Mouse (Mus musculus): ENCODE measurements at regions not wholly inside any gene's neighbourhood (a gene's known extent, or its start where the extent isn't known, plus 50 kb on each side); places are given as distances from the start of the nearest gene placed in this dataset.

GRCm38 (mm10) chr10:17518423-17519175 lies 204.4 kb upstream of the Cited2 start:
- DNase-seq (ENCODE audit: low spot score), result no peak

DNA sequence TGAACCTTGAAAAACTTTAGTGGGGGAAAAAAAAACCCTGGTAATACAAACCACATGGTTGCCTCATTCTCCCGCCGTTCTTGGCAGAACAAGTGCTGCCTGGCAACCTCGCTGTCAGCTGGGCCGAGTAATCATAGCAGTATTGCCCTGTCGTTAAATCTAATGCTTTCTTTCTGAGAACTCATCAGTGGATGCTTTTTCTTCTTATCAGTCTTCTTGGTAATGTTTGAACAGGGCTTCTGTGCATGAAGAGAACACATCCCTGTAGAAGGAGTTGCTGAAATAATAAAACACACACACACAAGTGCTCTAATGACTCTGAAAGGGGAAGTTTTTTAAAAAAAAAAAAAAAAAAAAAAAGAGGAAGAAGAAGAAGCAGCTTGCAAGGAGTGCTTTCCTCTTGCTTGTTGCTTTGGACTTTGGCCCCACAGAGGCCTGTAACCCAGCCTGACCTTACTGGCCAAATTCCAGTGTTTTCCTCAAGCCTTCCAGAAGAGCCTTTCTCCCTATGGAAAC lies 200.9 kb upstream of the Cited2 start:
- peak; percentile 5 for DNase-seq (ENCODE audit: low spot score)

DNA sequence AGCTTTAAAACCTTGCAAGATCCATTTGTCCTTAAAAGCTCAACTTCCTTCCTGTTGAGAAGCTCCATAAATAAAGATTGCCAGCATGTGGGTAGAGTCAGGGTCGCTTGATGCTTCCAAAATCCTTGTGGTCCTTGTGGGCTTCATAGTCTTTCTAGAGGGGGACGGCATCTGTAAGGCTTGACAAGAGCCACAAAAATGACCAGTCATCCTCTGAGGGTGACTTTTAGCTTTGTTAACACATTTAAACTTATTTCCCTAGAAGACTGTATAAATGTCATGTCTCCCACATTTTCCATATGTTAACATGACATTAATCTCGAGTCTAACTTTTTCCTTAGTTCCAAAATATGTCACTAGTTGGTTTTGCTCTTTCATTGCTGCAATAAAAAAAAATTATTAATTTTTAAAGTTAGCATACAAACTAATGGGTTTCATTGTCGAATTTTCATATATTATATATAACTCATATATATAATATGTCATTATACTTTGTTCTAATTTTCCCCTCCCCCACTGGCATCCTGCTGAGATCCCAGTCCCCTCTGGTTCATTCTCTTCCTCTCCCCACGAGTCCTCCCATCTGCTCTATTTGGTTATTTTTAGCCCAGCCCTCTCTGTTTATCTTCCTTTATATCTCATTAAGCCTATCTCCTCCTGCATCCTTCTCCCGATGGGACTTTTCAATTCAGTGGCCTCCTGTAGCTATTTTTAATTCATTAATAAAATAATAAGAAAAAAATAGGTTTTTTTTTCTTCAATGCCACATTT lies 199.3 kb upstream of the Cited2 start:
- no peak for DNase-seq (ENCODE audit: low spot score)

DNA sequence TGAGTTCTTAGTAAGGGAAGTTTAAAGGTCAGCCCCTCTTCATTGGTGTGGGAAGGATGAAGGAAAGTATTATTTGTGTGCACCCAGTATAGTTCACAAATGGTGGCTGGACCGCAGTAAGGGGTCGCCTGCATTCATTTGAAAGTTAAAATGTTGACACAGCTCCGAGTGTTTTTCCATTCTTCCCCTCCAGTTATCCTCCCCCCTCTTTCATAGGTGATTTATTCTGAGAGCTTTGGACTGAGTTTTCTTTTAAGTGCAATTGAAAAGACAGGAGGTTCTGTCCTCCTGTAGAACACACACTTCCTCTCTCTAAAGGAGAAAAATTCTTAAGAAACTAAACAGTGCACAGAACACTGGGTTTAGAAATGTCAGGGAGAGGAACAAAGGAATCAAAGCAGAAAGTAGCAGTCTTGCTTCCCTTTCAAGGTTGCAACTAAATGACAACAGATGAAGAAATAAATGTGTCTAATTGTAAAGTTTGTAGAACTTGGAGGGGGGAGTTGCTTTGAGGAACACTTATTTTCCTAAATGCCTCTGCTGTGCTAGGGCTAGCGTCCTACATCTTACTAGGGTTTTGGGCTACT lies 195.8 kb upstream of the Cited2 start:
- no peak for DNase-seq (ENCODE audit: low spot score)

GRCm38 (mm10) chr10:17528116-17528515 lies 194.9 kb upstream of the Cited2 start:
- DNase-seq (ENCODE audit: low spot score), result no peak

DNA sequence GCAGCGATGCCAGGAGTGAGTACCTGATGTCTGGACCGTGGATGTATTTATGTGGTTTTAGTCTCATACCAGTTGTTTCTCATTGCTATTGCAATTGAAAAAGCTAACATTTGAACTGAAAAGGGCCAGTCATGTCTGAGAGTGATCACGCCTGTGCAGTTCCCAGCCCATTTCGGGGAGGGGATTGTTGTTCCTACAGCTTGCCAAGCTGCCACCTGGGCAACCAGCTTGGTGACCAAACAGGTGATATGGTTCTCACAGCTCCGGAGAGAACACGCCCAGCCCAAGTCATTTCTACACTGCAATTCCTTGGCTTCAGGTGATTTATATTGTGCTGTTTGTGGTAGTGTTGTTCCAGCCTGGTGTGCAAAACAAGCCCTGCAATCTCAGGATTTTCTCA lies 194.2 kb upstream of the Cited2 start:
- DNase-seq (ENCODE audit: low spot score), result no peak

- no peak for DNase-seq (ENCODE audit: low spot score)
These were observed 193.0 kb upstream of the Cited2 start for GRCm38 (mm10) chr10:17529851-17530509.

GRCm38 (mm10) chr10:17531021-17531420 lies 192.0 kb upstream of the Cited2 start:
- no peak for DNase-seq (ENCODE audit: low spot score)

GRCm38 (mm10) chr10:17538944-17539533 lies 184.0 kb upstream of the Cited2 start:
- DNase-seq (ENCODE audit: low spot score), result no peak

DNA sequence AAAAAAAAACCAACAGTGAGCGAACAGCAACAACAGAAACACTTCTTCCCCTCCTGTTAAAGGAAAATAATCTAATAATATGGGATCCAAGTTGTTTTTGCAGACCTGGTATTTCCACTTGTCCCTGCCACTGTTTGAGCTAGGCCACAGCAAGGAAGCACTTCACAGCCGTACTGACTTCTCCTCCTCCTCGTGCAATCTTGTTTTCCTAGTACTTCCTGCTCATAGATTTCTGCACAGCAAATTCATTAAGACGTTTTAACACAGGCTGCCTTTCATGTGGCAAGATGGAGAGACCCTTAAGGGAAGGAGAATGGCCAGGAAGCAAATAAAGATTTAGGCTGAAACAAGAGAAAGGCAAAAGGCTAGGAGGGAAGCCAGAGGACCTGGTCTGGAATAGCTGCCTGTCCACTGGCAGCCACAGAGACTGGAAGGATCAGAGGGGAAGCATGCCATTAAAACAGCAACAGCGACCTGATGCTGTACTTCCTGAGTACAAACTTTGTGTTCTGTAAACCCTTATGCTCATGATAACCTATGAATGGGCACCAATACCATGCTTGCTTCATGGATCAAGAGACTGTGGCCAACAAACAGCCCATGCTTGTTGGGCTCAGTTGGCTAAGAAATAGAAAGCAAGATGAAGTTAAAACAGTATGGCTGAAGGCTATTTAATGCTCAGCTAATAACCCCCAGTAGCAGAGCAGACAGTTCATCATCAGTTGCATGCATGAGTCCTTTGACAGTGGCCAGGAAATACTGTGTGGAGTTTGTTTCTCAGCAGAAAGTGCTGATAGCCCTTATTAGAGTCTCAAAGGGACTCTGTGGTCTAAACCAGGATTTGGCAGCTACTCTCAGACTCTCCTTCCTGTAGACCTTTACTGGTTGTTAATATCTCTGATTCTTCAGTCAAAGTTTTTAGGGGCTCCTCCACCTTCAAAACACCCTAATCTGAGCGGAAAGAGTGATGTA lies 182.3 kb upstream of the Cited2 start:
- no peak for DNase-seq (ENCODE audit: low spot score)

DNA sequence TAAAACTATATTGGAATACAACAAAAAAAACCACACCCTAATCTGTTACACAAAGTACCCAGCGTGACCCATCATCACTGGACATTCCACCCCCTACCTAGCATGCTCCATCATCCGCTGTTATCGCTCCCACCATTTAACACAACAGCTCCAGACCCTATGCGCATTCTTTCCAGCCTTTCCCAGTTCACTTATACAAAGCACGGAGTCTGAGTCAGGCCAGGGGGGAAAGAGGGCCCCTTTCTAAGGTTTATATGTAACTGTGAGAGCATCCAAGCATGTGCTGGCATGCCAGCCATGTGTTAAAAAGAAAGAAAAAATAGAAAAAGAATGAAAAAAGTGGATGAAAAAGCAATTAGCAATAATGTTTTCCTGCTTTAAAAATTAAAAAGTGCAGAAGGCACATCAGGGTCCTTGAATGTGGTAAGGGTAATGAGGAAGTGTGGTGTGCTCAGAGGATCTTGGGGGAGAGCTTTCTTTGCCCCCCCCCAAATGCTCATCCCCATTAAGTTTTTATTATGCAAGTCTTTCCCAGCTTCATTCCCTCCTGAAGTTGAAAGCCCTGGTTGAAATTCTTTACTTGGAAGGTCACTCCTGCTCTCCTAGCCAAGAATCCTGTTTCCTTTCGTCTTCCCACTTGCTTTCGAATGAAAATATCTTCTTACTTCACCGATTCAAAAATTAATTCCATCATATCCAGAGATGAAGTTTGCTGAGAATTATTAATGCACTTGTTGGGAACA lies 180.7 kb upstream of the Cited2 start:
- DNase-seq (ENCODE audit: low spot score), result no peak

GRCm38 (mm10) chr10:17542847-17543421 lies 180.1 kb upstream of the Cited2 start:
- DNase-seq (ENCODE audit: low spot score), result no peak

- no peak for DNase-seq (ENCODE audit: low spot score)
These were observed 177.7 kb upstream of the Cited2 start for GRCm38 (mm10) chr10:17545291-17545690.

DNA sequence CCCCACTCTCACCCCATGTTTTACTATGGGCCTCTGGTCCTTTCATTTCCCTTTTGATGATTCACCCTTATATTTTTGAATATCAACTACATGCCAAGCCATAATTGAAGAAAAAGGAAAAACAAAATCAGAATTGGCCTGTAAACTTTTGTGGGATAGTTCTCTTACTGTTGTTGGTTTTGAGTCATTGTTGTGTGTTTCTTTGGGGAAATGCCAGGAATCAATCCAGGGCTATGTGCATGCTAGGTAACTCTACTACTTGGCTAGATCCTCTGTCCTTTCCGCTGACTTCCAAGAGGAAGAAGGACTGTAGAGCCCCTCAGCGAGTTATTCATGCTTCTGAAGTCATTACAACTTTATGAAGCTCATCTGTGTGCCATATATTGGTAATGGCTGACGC lies 175.0 kb upstream of the Cited2 start:
- no peak for DNase-seq (ENCODE audit: low spot score)

DNA sequence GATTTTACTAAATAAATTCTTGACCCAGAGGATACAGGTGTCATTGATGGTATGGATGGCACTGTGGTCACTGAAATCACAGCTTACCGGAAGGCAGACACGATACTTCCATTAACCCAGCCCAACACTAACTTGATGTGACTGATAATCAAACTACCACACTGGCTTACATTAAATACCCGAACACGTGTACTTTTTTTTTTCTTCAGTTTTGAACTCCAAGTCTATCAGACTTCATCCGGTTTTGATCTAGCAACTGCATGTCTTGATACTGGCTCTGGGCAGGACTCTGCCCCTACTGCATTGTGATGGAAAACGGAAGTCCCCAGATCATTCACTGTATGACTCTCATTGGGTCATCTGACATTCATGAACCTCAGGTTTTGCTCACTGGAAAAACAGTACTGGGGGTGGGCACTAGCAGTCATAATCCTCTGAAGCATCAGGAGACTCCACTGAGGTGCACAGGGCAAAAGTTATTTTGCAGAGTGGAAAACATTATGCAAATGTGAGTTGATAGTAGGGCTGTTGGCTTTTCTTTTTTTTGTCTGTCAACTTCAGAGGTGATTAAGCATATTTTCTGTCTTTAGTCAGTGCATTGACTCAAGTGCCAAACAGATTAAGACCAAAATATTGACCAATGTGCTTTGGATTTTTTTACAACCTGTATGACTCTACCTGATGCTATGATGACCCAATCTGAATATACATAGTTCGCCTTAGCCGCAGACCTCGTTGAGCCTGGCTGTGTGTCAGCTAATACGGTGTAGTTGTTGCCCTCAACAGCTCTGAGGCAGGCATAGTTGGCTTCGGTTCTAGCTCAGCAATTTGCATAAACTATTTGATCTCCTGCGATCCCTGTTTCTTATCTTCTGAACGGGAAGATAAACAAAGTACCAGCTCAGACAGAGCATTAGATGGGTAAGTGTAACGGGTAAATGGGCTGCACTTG lies 174.1 kb upstream of the Cited2 start:
- DNase-seq (ENCODE audit: low spot score), result no peak

- no peak for DNase-seq (ENCODE audit: low spot score)
These were observed 173.0 kb upstream of the Cited2 start for GRCm38 (mm10) chr10:17549711-17550637.

GRCm38 (mm10) chr10:17550638-17551013 lies 172.4 kb upstream of the Cited2 start:
- DNase-seq (ENCODE audit: low spot score), result no peak
